Mouse (Mus musculus) megakaryocyte, embryonic 14.5 days (primary cell): ENCODE measurements around the gene Hacd1.

Experiments
- FLI1 ChIP-seq: IDR thresholded peaks from 2 replicates; pipeline ENCODE4 v1.6.1; 2012; ENCODE audit warnings: low read length, inconsistent platforms, mixed read lengths
- GATA1 ChIP-seq: IDR thresholded peaks from 3 replicates; pipeline ENCODE4 v1.6.1; 2012; ENCODE audit warnings: mixed read lengths, low read length, inconsistent platforms, borderline replicate concordance

GRCm38 (mm10) chr2:14102603-14103002 is 46.7 kb upstream of the Hacd1 start:
- TF ChIP-seq GATA1 (no peak), FLI1 (no peak)
